Mouse (Mus musculus): ENCODE results near the gene Kcnj14. TPM values are rescaled to one million over a fixed set of nuclear protein-coding genes. Genes with fewer than 3 reads are reported as not detected.

The Kcnj14 gene
- polyA plus RNA-seq, 1 experiment from 2014 or later: 0.72 TPM

DNA sequence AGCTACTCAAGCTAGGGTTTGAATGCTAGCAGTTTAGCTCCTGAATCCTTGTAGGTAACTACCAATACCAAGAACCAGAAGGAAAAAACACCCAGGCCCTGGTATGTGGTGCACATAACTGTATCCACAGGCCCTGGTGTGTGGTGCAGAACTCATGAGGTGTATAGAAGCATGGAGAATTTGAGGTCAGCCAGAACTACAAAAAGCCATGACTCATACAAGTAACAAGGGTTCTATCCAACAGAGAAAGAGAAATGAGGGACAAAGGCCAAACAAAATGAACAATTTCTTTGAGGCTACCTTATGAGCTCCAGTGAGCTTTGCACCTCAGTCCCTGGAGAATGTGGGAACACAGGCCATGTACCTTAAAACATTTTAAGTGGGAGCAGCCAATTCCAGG is 3.7 kb downstream of the Kcnj14 start:
- DNase-seq (ENCODE audit: low spot score): no peak
- Histone ChIP-seq H3K4me3 (no peak overlapping the region), H3K4me1 (peaks cover 12% of the 10 kb centered on the region), H3K9me3 (replicated peaks) (no peaks in the 10 kb centered on the region), H3K27me3 (ENCODE audit: low read depth, poor library complexity, severe bottlenecking) (peaks cover 37% of the 10 kb centered on the region), H3K27ac (replicated peaks) (no peak overlapping the region), H3K36me3 (peaks cover 41% of the 10 kb centered on the region)

DNA sequence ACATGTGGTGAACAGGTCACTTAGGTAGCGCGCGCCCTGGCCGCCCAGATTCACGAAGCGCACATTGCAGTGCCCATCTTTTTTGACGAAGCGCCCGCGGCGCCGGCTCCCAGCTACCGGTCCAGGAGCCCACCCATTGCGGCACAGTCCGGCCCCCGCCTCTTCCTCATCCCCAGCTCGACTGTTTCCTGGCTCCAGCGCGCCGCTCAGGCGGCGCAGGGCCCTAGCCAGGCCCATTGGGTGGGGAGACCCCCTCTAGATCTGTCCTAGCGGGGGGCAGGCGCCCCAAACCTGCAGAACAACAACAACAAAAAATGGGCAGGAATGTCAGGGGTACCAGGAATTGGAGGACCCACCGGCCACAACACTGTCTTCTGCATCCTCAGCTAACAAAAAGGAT is 4.7 kb downstream of the Kcnj14 start:
- peaks cover 37% of the 10 kb centered on the region for H3K27me3 ChIP-seq (ENCODE audit: low read depth, poor library complexity, severe bottlenecking)
- DNase-seq (ENCODE audit: low spot score): no peak
- 7% methylated on average over 25 of the region's 25 CpGs for WGBS
- H3K36me3 ChIP-seq: peaks cover 30% of the 10 kb centered on the region
- H3K9me3 ChIP-seq (replicated peaks): no peaks in the 10 kb centered on the region
- H3K4me3 ChIP-seq: peak overlapping the region; percentile 32
- H3K4me1 ChIP-seq: peaks cover 23% of the 10 kb centered on the region
- no peak overlapping the region for H3K27ac ChIP-seq (replicated peaks)

DNA sequence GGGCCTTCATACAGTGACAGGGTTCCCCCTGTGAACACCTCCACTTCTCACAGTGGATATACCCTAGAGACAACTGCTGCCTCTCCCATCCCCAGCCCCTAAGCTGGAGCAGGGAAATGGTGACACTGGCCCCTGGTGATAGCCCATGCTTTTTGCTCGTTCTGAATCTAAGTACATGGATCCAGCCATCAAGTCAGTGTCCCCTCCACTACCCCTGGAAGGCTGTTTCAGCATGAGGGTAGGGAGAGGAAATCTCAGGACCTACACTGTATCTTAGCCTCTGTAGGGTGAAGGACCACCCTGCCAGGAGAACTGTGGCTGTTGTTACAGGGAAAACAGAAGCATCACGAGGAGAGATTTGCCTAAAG is 8.6 kb downstream of the Kcnj14 start:
- DNase-seq (ENCODE audit: low spot score): no peak
- Histone ChIP-seq H3K4me3 (peak overlapping the region; percentile 85), H3K36me3 (peaks cover 21% of the 10 kb centered on the region), H3K27me3 (ENCODE audit: low read depth, poor library complexity, severe bottlenecking) (peaks cover 29% of the 10 kb centered on the region), H3K4me1 (peaks cover 40% of the 10 kb centered on the region), H3K9me3 (replicated peaks) (no peaks in the 10 kb centered on the region), H3K27ac (replicated peaks) (peak overlapping the region; percentile 82)
- WGBS: 37% methylated on average over 2 of the region's 2 CpGs

DNA sequence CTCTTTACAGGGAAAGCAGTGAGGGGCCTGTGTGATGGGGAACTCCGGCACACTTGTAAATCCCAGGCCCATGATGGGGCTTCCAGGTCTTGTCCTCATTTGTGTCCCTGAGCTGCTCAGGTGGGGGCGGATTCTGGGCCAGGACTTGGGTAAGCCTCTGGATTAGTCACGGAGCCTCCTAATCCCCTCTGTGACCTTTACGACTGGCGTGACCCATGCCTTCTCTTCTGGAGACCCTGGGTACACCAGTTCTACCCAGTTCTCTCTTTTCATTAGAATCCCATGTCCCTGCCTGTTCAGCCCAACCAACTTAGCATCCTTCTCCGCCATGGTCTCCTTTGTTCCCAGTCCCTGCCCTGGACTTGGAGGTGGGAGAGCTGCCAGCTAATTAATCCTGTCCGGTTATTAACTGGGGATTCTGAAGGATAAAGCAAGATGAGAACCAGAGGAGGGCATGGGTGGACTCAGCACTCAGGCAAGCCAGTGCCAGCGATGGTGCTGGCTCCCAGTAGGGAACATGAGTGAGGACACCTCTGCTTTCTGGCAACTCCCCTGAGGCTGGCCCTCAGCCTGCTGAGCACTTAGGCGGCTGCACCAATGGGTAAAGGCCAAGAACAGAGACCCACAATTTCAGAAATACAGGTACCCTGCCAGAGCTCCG is 9.1 kb downstream of the Kcnj14 start:
- H3K9me3 ChIP-seq (replicated peaks): no peaks in the 10 kb centered on the region
- WGBS: 25% methylated on average over 10 of the region's 10 CpGs
- H3K4me1 ChIP-seq: peaks cover 40% of the 10 kb centered on the region
- H3K36me3 ChIP-seq: peaks cover 26% of the 10 kb centered on the region
- DNase-seq (ENCODE audit: low spot score): peak; percentile 77
- H3K4me3 ChIP-seq: peak overlapping the region; percentile 85
- peak overlapping the region; percentile 82 for H3K27ac ChIP-seq (replicated peaks)
- peaks cover 24% of the 10 kb centered on the region for H3K27me3 ChIP-seq (ENCODE audit: low read depth, poor library complexity, severe bottlenecking)

DNA sequence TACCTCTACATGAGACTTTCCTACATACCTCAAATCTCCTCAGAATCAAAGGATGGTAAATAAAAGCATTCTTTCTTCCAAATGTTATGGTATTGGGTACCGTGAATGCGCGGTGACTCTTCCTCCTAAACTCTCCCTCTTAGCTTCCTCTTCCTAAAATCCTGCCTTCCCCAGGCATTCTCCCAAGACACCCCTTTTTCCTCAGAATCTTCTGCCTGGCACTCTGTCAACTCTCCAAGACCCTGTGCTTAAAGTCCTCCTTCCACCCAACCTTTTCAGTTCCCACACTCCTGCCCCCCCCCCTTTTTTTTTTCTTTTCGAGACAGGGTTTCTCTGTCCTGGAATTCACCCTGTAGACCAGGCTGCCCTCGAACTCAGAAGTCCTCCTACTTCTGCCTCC is 9.7 kb downstream of the Kcnj14 start:
- 3% methylated on average over 5 of the region's 5 CpGs for WGBS
- H3K27me3 ChIP-seq (ENCODE audit: low read depth, poor library complexity, severe bottlenecking): peaks cover 18% of the 10 kb centered on the region

DNA sequence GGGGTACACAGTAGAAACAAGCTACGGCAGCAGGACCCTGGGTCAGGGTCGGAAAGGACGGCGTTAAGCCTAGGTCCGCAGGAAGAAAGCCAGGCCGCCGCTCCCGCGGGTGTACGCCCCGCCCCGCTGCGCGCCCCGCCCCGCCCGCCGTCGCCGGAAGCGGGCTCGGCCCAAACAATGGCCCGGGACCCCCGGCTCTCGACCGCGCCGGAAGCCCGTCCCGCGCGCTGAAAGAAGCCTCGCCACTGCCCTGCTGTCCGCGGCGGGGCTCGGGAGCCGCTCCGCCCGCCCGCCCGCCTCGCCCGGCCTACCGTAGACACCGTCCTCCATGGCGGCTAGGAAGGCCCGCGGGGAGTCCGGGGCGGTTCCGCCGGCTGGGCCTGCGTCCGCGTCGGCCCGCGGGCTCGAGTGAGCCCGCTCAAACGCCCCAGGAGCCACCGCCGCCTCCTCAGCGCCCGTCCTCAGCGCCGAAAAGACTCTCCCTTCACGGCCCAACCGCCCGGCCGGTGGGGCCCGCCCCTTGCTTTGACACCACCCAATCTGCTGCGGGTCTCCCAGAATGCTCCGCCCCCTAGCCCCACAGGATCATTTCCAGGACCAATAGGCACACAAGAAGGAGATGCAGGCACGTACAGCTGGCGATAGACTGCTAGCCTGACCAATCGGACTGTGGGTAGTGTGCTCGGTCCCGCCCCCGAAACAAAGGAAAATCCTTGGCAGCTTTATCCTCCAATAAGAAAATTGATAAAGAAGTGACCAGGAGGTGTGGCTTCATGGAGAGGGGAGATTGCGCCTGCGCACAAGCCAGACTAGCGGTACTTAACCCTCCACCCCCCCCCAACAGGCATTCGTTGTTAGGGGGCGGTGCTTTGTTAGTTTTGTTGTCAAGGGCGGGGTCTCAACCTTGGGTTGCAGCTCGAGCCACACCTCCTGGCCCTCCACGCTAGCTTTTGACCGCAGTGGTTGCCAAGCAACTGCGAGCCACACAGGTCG is 10.5 kb downstream of the Kcnj14 start, which contains the start of gene Cyth2:
Gene Cyth2, minus strand, starts transcription at position 795 of the 993 bp plus-strand sequence.
- under 1% methylated on average over 83 of the region's 92 CpGs for WGBS
- H3K27me3 ChIP-seq (ENCODE audit: low read depth, poor library complexity, severe bottlenecking): peaks cover 11% of the 10 kb centered on the region

More for the DNA sequence above, 9.7 kb downstream of the Kcnj14 start:
- Histone ChIP-seq H3K27ac (replicated peaks) (peak overlapping the region; percentile 82), H3K36me3 (peaks cover 32% of the 10 kb centered on the region), H3K4me1 (peaks cover 38% of the 10 kb centered on the region), H3K4me3 (peak overlapping the region; percentile 85), H3K9me3 (replicated peaks) (no peaks in the 10 kb centered on the region)
- DNase-seq (ENCODE audit: low spot score): no peak

DNA sequence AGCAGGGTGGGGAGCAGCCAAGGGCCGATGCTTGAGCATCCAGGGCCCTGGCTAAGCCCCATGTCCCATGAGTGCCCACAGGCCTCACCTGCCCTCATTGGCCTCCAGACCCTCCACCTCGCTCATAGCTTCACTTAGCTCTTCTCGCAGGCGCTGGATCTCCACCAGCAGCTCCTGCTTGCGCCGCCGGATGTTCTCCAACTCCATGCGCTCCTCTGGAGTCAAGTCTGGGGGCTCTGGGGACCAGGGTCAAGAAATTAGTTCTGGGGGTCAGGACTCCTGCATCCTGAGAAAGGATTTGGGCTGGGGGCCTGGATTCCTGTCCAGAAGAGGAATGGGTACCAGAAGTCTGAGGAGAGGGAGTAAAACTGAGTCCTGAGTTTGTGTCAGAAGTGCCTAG is 11.7 kb downstream of the Kcnj14 start:
- 92% methylated on average over 8 of the region's 8 CpGs for WGBS
- no peak for DNase-seq (ENCODE audit: low spot score)
- H3K9me3 ChIP-seq (replicated peaks): no peaks in the 10 kb centered on the region
- H3K27me3 ChIP-seq (ENCODE audit: low read depth, poor library complexity, severe bottlenecking): no peaks in the 10 kb centered on the region
- H3K27ac ChIP-seq (replicated peaks): peak overlapping the region; percentile 100
- H3K36me3 ChIP-seq: peaks cover 51% of the 10 kb centered on the region
- H3K4me3 ChIP-seq: peak overlapping the region; percentile 85
- peaks cover 40% of the 10 kb centered on the region for H3K4me1 ChIP-seq

More for the DNA sequence above, 10.5 kb downstream of the Kcnj14 start, which contains the start of gene Cyth2:
- peak within 1 kb of the TSS; percentile 85 for H3K4me3 ChIP-seq
- peaks cover 39% of the 10 kb centered on the region for H3K36me3 ChIP-seq
- peaks cover 34% of the 10 kb centered on the region for H3K4me1 ChIP-seq
- peak within 1 kb of the TSS; percentile 100 for H3K27ac ChIP-seq (replicated peaks)
- no peaks in the 10 kb centered on the region for H3K9me3 ChIP-seq (replicated peaks)
- peak; percentile 100 for DNase-seq (ENCODE audit: low spot score)

DNA sequence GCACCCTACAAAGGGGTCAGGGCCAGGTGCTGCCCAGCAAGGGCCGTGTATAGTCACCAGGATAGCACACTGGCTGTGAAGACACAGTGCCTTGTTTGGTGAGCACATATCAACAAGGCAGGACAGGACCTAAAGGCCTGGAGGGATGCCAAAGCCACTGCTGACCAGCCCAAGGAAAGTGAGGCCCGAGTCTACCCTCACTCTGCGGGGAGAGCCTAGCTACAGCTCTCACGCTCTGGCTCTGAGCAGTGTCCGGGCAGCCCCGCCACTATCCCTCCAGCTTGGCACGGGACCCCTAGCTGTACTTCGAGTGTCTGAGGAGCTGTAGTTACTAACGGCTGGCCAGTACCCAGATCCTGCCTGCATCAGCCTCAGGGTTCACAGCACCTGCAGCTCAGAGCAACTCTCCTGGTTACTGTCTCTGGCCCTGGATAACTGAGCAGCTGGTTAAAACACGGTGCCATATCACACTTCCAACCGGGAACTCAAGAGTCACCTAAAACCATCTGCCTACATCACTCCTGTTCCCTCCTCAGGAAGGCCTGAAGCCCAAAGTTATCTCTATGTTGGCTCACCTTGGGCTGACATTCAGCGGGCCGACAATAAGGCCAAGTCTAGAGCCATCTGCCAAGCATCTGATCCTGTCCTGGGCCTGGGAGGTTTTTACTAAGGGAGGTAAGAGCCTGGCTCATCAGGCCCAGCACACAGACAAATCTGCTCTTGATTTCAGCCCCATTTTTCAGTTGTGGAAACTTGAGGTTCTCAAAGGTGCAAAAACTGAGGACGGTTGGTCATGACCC is 15.1 kb downstream of the Kcnj14 start:
- Histone ChIP-seq H3K4me1 (peaks cover 33% of the 10 kb centered on the region), H3K27ac (replicated peaks) (no peak overlapping the region), H3K36me3 (peaks cover 70% of the 10 kb centered on the region), H3K9me3 (replicated peaks) (no peaks in the 10 kb centered on the region), H3K4me3 (no peak overlapping the region), H3K27me3 (ENCODE audit: low read depth, poor library complexity, severe bottlenecking) (no peaks in the 10 kb centered on the region)
- WGBS: 90% methylated on average over 14 of the region's 14 CpGs
- no peak for DNase-seq (ENCODE audit: low spot score)

DNA sequence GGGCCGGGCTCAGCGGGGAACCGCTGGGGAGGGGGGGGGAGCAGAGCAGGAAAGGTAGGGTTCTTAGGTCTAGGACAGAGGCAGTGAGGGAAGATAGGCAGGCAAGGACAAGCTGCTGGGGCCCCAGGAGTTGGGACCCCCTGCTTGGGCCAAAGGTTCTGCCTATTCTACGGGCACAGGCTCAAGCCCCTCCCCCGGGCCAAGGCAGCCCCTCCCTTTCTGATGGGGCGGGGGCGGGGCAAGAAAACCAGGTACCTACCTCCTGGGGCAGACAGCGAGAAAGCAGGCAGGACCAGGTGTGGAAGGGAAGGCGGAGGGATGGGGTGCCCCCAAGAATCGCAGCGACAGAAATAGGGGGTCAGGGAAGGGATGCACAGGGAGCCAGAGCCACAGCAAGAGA is 16.1 kb downstream of the Kcnj14 start:
- Histone ChIP-seq H3K4me3 (0 out of 2 replicates have a peak overlapping the region, but pooled peaks have one; percentile 0), H3K27ac (replicated peaks) (no peak overlapping the region), H3K27me3 (ENCODE audit: low read depth, poor library complexity, severe bottlenecking) (no peaks in the 10 kb centered on the region), H3K4me1 (peaks cover 33% of the 10 kb centered on the region), H3K36me3 (peaks cover 77% of the 10 kb centered on the region), H3K9me3 (replicated peaks) (no peaks in the 10 kb centered on the region)
- 43% methylated on average over 11 of the region's 11 CpGs for WGBS
- no peak for DNase-seq (ENCODE audit: low spot score)

DNA sequence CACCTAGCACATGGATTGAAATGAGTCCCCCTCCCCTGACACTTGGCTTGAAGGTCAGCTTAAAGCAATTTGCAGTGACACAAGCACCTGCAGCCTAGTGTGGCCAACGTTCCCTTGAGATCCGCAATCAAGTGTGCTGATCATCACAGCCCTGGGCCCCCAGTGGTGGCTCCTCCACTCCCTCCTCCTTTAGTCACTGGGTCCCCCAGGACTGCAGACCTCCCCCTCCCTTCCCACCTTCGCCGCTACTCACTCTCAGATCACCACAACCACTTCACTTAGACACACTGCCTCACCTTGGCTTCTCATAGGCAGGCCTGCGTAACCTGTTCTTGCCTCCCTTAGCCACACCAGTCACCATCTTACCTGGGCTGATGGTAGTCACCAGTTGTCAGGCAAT is 18.6 kb downstream of the Kcnj14 start:
- peaks cover 2% of the 10 kb centered on the region for H3K27me3 ChIP-seq (ENCODE audit: low read depth, poor library complexity, severe bottlenecking)
- DNase-seq (ENCODE audit: low spot score): no peak
- H3K27ac ChIP-seq (replicated peaks): no peak overlapping the region
- peaks cover 74% of the 10 kb centered on the region for H3K36me3 ChIP-seq
- 60% methylated on average over 5 of the region's 5 CpGs for WGBS
- no peaks in the 10 kb centered on the region for H3K9me3 ChIP-seq (replicated peaks)
- no peak overlapping the region for H3K4me3 ChIP-seq
- peaks cover 22% of the 10 kb centered on the region for H3K4me1 ChIP-seq

DNA sequence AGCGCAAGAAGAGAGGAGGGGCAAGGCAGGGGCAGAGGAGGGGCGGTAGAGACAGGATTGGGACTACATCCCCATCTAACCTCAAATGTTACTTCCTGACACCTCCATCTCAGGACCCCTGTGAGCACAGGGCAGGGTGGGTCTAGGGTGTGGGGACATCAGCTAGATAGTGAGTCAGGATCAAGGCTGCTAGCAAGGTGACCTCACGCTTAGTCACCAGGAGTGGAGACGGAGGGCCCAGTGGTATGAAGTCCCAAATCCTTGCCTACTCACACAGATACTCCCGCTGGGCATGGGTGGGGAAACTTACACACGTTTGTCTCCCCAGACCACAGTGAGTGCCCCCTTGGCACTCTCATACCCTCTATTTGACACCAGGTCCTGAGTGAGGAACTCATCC is 22.0 kb downstream of the Kcnj14 start:
- 89% methylated on average over 6 of the region's 6 CpGs for WGBS
- H3K27me3 ChIP-seq (ENCODE audit: low read depth, poor library complexity, severe bottlenecking): peaks cover 36% of the 10 kb centered on the region
- no peak for DNase-seq (ENCODE audit: low spot score)
- H3K36me3 ChIP-seq: peaks cover 40% of the 10 kb centered on the region
- H3K27ac ChIP-seq (replicated peaks): no peak overlapping the region
- no peak overlapping the region for H3K4me3 ChIP-seq
- H3K4me1 ChIP-seq: peaks cover 39% of the 10 kb centered on the region
- H3K9me3 ChIP-seq (replicated peaks): no peaks in the 10 kb centered on the region

DNA sequence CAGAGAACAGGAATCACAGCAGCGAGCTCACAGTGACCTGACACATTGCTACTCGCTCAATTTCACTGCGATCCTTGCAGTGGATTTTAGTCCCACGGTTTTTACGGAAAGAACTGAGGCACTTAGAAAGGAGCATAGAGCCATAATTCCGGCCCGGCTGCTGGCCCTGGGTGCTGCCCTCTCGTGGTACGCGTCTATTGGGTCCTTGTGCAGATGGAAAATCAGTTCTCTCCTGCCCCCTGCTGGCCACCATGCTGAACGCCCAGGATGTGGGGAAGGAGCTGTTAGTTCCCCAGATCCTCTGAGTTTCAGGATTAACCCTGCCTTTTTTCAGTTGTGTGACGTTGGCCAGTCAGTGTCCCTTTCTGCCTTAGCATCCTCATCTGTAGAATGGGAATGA is 23.2 kb downstream of the Kcnj14 start:
- Histone ChIP-seq H3K27me3 (ENCODE audit: low read depth, poor library complexity, severe bottlenecking) (peaks cover 48% of the 10 kb centered on the region), H3K36me3 (peaks cover 32% of the 10 kb centered on the region)

More for the DNA sequence above, 23.2 kb downstream of the Kcnj14 start:
- peak overlapping the region; percentile 20; the same call in 1 of the 2 replicates for H3K4me3 ChIP-seq
- 6% methylated on average over 12 of the region's 12 CpGs for WGBS
- peaks cover 40% of the 10 kb centered on the region for H3K4me1 ChIP-seq
- peak; percentile 91 for DNase-seq (ENCODE audit: low spot score)
- no peak overlapping the region for H3K27ac ChIP-seq (replicated peaks)
- H3K9me3 ChIP-seq (replicated peaks): no peaks in the 10 kb centered on the region
